12 mouse cellular contexts compared by ENCODE assay signal in the genomic region with DNA sequence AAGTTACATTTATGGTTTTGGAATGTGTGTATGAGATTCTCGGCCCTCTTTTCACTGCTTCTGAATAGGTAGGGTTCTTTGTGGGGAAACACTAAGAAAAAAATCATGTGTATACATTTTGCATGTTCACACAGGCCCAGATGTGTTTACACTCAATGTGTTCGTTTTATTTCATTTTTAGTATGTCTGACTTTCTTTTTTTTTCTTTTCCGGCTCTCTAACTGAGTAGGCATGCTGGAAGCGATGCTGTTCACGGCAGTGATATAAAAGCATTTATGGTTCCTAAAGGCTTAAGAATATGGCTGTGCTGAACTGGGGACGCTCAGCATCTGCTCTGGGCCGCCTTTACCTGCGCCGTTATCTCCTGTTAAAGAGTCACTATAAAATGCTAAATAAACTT.
"Had no signal": no experiment of that assay in that cellular context is flagged by ENCODE, and none has a peak within 500 bp of the region (broad histone marks: within the 10 kb centered on the region; RNA-seq: fewer than 3 reads in every experiment).

No protein-coding gene starts in this region.

- DNase-seq: retina, postnatal 1 day; right cerebral cortex, adult 18-20 months; right cerebral cortex, postnatal 14 days; right cerebral cortex, postnatal 25 days; right cerebral cortex, postnatal 4 days; spleen, adult 18-20 months; thymus, adult 18-20 months; thymus, adult 2 months; thymus, postnatal 14 days; thymus, postnatal 25 days; thymus, postnatal 36 days; thymus, postnatal 4 days had no signal
